13 mouse cellular contexts compared by ENCODE assay signal in genomic region chr7:99547584-99548487, GRCm38 (mm10). TPM values are rescaled to one million over a fixed set of nuclear protein-coding genes. Genes with fewer than 3 reads are reported as not detected.
DNase-seq lines count a peak whose midpoint lies in the region; ATAC-seq lines count a peak whose summit lies in the region.
"Had no signal": no experiment of that assay in that cellular context is flagged by ENCODE, and none has a peak within 500 bp of the region (broad histone marks: within the 10 kb centered on the region; RNA-seq: fewer than 3 reads in every experiment).

No protein-coding gene starts in this region.

- DNase-seq in heart, embryonic 10.5 days (ENCODE audit: low spot score), result no peak
- DNase-seq in heart, postnatal 14 days, result no peak
- no peak for DNase-seq in lung, postnatal 36 days
- DNase-seq in spleen, adult 12 weeks (ENCODE audit: low spot score), result no peak
- no peak for DNase-seq in urinary bladder, postnatal 10 days (ENCODE audit: low spot score)
- DNase-seq: cerebellum, adult 18-20 months had no signal

- ATAC-seq in lung, embryonic 16.5 days (ENCODE audit: low read depth), result peak; percentile 10; the same call in 1 of the 2 replicates
- ATAC-seq in embryonic facial prominence, embryonic 12.5 days (ENCODE audit: insufficient number of reproducible peaks, insufficient read depth, low FRiP score, low TSS enrichment), result 0 out of 2 replicates have a peak, but pooled peaks have one; percentile 36
- ATAC-seq in liver, embryonic 12.5 days, result peak; percentile 33; the same call in 1 of the 2 replicates
- ATAC-seq: activated CD4-positive, CD25-positive, alpha-beta regulatory T cell, adult 4 months had no signal

- 34% methylated on average over 10 of the region's 11 CpGs for WGBS in heart, embryonic 10.5 days
- WGBS in lung, embryonic 16.5 days, result 36% methylated on average over 10 of the region's 11 CpGs
- WGBS in embryonic facial prominence, embryonic 12.5 days, result 30% methylated on average over 10 of the region's 11 CpGs
- 51% methylated on average over 10 of the region's 11 CpGs for whole genome bisulfite sequencing in liver, embryonic 12.5 days (ENCODE audit: insufficient replicate concordance)

- H3K9ac ChIP-seq in lung, embryonic 16.5 days (ENCODE audit: low read length), result no peak overlapping the region
- H3K9ac ChIP-seq in embryonic facial prominence, embryonic 12.5 days, result no peak overlapping the region
- H3K9ac ChIP-seq in liver, embryonic 12.5 days, result peak overlapping the region; percentile 7; the same call in 1 of the 2 replicates
- H3K9ac ChIP-seq: hindbrain, embryonic 12.5 days; limb, embryonic 15.5 days had no signal

- no peak overlapping the region for H3K4me2 ChIP-seq in lung, embryonic 16.5 days (ENCODE audit: low read depth, low read length)
- H3K4me2 ChIP-seq in embryonic facial prominence, embryonic 12.5 days (replicated peaks), result no peak overlapping the region
- no peak overlapping the region for H3K4me2 ChIP-seq in liver, embryonic 12.5 days
- H3K4me2 ChIP-seq: hindbrain, embryonic 12.5 days; limb, embryonic 15.5 days had no signal

- peaks cover 21% of the 10 kb centered on the region; the same call in 1 of the 2 replicates for H3K36me3 ChIP-seq in heart, embryonic 10.5 days
- H3K36me3 ChIP-seq in lung, embryonic 16.5 days (ENCODE audit: control insufficient read depth, insufficient read depth, low read length), result no peaks in the 10 kb centered on the region; the same call in 1 of the 2 replicates
- H3K36me3 ChIP-seq in embryonic facial prominence, embryonic 12.5 days, result 0 out of 2 replicates have a peak, but pooled peaks cover 6% of the 10 kb centered on the region
- H3K36me3 ChIP-seq in liver, embryonic 12.5 days, result peaks cover 79% of the 10 kb centered on the region

- intact Hi-C loops in heart, postnatal 14 days (cut with DNase I), result no loop called here

- no peak overlapping the region for H3K4me3 ChIP-seq in heart, embryonic 10.5 days
- no peak overlapping the region for H3K4me3 ChIP-seq in lung, embryonic 16.5 days (ENCODE audit: low read length)
- no peak overlapping the region for H3K4me3 ChIP-seq in embryonic facial prominence, embryonic 12.5 days
- no peak overlapping the region for H3K4me3 ChIP-seq in liver, embryonic 12.5 days
- H3K4me3 ChIP-seq: hindbrain, embryonic 12.5 days; limb, embryonic 15.5 days had no signal

- H3K9me3 ChIP-seq in heart, embryonic 10.5 days, result no peaks in the 10 kb centered on the region
- H3K9me3 ChIP-seq in lung, embryonic 16.5 days (ENCODE audit: control insufficient read depth, low read length), result no peaks in the 10 kb centered on the region
- H3K9me3 ChIP-seq in embryonic facial prominence, embryonic 12.5 days, result no peaks in the 10 kb centered on the region
- no peaks in the 10 kb centered on the region for H3K9me3 ChIP-seq in liver, embryonic 12.5 days (replicated peaks)
- H3K9me3 ChIP-seq: hindbrain, embryonic 12.5 days; limb, embryonic 15.5 days had no signal

- peaks cover 54% of the 10 kb centered on the region for H3K4me1 ChIP-seq in heart, embryonic 10.5 days
- H3K4me1 ChIP-seq in lung, embryonic 16.5 days (replicated peaks; ENCODE audit: control insufficient read depth, insufficient read depth, low read length), result peaks cover 45% of the 10 kb centered on the region
- H3K4me1 ChIP-seq in embryonic facial prominence, embryonic 12.5 days, result peaks cover 31% of the 10 kb centered on the region
- peaks cover 72% of the 10 kb centered on the region for H3K4me1 ChIP-seq in liver, embryonic 12.5 days

- peak overlapping the region; percentile 75 for H3K27ac ChIP-seq in heart, embryonic 10.5 days
- H3K27ac ChIP-seq in lung, embryonic 16.5 days (ENCODE audit: low read length), result peak overlapping the region; percentile 52
- peak overlapping the region; percentile 72 for H3K27ac ChIP-seq in embryonic facial prominence, embryonic 12.5 days
- peak overlapping the region; percentile 67 for H3K27ac ChIP-seq in liver, embryonic 12.5 days
- H3K27ac ChIP-seq: hindbrain, embryonic 12.5 days; limb, embryonic 15.5 days had no signal

- H3K27me3 ChIP-seq in heart, embryonic 10.5 days (ENCODE audit: insufficient read depth, poor library complexity, severe bottlenecking), result no peaks in the 10 kb centered on the region
- no peaks in the 10 kb centered on the region for H3K27me3 ChIP-seq in lung, embryonic 16.5 days (ENCODE audit: control insufficient read depth, insufficient read depth, low read depth, low read length)
- H3K27me3 ChIP-seq in embryonic facial prominence, embryonic 12.5 days, result no peaks in the 10 kb centered on the region
- no peaks in the 10 kb centered on the region for H3K27me3 ChIP-seq in liver, embryonic 12.5 days (replicated peaks)
- H3K27me3 ChIP-seq: CH12.LX; hindbrain, embryonic 12.5 days; limb, embryonic 15.5 days had no signal

RNA-seq across cellular contexts. Expression of gene Arrb1, which starts 12.6 kb away (rescaled TPM):
- 13.1 and 17.9 TPM in 2 replicates for polyA plus RNA-seq in heart, embryonic 10.5 days (2016; fragmentation: Nextera tagmentation; extraction: Ambion mirVana)
- total RNA-seq in heart, postnatal 14 days (2021), result 10 to 100 TPM; 23.3 to 24.3 TPM
- 20.6 and 20.9 TPM in 2 replicates for polyA plus RNA-seq in lung, embryonic 16.5 days (2015; fragmentation: Nextera tagmentation; extraction: Ambion mirVana)
- 8.5 and 8.8 TPM in 2 replicates for polyA plus RNA-seq in embryonic facial prominence, embryonic 12.5 days (2016; fragmentation: Nextera tagmentation; extraction: Ambion mirVana)
- 134 and 136 TPM in 2 replicates for polyA plus RNA-seq in liver, embryonic 12.5 days (2016; fragmentation: Nextera tagmentation; extraction: Ambion mirVana)
